Mouse (Mus musculus): ENCODE data around the gene Krt33a. TPM values are rescaled to one million over a fixed set of nuclear protein-coding genes. Genes with fewer than 3 reads are reported as not detected.

Gene Krt33a
- total RNA-seq (2021) = not detected
- long read RNA-seq, experiment 1 = 0 reads
- long read RNA-seq, experiment 2 = 0 reads

DNA sequence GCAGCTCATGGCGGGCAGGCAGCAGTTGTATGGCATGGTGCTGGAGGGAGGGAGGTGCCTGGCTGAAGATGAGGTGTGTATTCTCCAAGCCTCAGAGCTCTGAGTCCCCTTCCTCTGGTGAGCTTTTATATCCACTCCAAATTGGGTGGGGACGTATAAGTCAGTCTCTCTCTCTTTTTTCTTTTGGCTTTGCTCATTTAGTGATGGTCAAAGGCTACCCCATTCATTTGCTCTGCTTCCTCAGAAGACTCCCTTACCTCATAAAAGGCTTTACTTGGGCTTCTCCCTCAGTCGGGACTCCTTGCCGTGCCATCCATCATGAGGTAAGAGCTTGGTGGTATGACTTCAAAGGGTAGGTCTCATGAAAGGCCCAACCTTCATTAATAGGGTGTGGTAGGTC is at the start of gene Krt33a:
Krt33a (minus strand) TSS at position 101 of the 400 bp plus-strand sequence.
- DNase-seq = no peak

DNA sequence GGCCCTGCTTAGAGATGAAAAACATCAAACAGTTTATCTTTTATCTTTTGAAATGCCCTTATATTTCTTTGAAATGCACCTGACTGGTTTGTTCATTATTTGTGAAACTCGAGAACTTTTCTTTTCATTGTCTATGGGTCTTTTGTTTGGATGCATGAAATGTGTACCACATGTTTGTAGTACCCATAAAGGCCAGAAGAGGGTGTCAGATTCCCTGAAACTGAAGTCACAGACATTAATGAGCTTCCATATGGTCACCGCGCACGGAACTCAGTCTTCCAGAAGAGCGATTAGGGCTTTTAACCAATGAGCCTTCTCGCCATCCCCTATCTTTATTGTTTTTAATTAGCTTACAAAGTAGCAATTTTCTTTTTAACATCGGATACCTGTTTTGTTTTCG is 42.9 kb upstream of the Krt33a start:
- DNase-seq = no peak

DNA sequence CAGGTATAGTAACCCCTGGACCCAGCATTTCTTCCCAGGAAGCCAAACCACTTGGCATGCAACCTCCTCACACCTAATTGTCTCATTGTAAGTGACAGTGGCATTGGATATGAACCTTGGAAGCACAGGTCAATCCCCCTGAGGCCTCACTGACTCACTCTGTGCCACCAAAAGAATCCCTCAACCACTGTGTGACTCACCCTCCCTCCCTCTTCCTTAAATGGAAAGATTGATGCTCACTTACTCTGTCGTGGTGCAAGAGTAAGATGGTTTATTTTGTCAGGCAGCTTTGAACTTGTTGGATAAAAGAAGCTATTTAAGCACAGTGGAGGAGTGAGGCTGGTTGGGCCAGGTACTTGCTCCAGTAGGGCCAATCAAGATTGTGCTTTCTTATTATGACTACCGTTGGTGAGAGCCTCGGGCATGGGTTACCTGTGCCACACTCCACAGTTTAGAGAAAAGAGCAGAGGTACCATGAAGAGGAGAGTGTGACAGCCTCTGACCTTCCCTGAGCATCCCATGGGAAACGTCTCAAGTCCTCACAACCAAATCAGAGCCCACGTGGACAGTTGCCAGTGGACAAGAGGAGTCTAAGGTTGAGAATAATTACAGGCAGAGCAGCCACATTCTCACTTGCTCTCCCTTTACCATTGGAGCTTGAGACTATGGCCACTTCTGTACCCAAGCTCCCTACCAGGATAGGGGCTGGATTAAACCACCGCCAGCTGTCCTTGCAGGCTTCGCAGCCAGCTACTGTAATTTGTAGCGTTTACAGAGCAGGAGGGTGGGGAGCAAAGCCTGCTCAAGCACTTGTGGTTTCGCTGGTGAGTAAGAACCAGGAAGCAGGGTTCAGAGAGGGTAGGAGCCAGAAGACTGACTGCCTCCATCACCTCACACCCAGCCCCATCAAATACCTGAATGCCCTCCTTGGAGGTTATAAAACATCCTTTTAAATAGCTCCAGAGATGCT is 40.0 kb upstream of the Krt33a start:
- DNase-seq = no peak

DNA sequence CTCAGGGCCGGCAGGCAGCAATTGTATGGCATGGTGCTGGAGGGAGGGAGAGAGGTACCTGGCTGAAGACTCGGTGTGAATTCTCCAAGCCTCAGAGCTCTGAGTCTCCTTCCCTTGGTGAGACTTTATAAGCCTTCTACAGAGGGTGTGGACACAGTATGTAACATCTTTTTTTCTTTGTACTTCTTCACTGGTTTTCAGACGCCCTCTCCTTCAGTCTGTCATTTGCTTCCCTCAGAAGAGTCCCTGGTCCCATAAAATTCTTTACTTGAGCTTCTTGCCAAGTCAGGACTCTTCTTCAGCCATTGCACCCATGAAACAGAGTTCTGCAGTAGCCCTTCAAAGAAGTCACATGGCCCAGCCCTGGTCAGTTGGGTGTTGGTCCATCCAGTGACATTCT is 34.4 kb upstream of the Krt33a start, which contains the start of gene Krt31:
Krt31 (minus strand) TSS at position 101 of the 400 bp plus-strand sequence.
- no peak for DNase-seq

DNA sequence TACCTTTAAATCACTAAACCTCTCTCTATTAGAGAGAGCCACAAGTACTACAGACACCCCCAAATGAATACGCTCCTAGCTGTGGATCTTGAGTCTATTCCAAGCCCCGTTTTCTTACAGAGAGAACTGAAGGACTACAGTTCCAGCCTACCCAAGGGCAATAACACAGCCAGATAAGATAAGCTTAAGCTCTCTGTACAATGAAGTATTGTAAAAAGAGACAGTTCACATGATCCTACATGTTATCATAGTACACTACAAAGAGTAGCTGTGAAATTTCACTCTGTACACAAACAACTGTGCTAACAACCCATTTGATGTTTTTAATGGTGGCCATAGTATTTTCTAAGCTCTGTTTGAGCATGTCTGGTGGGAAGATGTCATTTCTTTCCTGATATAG is 31.2 kb upstream of the Krt33a start:
- DNase-seq = no peak

DNA sequence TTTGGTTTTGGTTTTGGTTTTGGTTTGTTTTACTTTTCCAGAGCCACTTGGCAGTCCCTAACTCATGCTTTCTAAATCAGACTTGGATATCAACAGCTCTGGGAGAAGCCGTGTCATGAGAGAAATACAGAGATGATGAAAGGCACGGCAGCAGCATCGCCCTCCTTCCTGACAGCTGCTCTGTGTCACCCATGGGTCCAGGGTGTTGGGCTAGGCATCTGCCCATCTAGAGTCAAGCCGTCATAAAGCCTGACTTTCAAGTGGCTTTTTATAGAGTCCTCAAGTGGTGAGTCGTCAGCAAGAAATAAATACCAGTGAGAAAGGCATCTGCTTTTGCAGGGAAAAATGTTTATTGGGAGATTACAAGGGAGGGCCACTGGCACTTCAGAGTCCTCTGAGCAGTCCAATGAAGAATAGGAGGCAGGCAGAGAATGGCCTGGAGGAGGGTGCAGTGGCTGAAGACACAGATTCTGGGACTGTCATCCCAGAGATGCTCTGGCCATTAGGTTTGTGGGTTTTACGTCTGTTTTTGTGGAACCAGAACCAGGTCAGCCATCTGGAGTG is 30.4 kb upstream of the Krt33a start:
- DNase-seq = no peak

DNA sequence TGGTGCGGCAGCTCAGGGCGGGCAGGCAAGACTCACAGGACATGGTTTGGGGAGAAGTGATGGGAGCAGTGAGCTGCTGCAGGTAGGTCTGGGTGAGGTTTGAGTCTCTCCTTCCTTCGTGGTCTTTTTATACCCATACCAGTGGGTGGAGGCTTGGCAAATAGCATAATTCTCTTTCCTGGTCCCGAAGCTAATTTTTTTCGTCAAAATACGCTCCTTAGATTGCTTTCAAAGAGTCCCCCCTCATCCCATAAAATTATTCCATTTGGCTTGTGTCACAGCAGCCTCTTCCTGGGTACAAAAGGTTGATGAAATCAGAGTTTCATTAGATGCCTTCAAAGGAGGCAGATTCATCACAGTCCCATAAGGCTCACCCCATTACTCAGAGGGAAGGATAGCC is 25.4 kb upstream of the Krt33a start, which contains the start of gene Krt34:
Krt34 (minus strand) TSS at position 101 of the 400 bp plus-strand sequence.
- no peak for DNase-seq

DNA sequence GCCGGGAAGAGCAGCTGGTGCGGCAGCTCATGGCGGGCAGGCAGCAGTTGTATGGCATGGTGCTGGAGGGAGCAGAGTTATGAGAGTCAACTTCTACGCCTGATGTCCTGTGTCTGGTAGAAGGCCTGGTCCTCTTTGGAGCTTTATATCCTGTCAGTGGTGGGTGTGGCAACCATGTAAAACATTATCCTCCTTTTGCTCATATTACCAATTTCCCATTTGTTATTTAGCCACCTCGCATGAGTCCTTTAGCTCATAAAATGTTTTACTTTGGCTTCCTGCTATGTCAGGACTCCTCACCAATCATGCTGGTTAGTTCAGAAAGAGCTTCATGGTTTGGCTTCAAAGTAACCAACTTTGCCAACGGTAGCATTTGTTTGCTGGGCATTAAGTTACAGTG is 13.8 kb upstream of the Krt33a start, which contains the start of gene Krt33b:
Krt33b (minus strand) TSS at position 101 of the 400 bp plus-strand sequence.
- DNase-seq = no peak

DNA sequence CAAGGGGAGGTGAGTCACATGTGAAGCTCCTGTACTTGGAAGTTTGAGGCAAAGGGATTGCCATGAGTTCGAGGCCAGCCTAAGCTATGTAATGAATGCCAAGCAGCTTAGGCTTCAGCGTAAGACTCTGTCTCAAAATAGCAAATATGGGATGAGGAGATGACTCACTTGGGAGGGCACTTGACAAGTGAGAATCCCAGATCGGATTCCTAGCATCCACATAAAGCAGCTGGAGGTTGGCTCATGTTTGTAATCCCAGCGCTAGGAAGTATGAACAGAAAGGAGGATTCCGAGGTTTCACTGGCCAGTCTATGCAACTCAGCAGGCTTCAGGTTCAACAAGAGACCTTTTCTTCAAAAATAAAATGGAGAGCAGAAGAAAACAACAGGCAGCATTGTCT is 5.4 kb upstream of the Krt33a start:
- DNase-seq = no peak

DNA sequence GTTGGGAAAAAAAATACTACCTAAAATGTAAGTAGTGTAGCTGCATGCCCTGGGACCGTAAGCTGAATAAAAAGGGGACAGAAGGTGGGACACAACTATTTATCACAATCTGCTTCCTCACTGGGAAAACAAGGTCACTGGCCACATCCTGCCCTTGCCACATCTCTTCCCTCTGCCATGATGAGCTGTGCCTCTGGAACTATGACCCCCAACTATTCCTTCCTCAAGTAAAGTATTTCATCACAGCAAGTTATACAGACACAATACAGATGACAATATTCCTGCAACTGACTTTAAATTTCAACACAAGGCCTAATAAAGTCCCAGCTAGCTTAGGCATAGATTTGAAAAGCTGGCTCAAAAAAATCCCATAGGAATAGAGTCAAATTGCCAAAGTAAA is 3.5 kb upstream of the Krt33a start:
- no peak for DNase-seq

DNA sequence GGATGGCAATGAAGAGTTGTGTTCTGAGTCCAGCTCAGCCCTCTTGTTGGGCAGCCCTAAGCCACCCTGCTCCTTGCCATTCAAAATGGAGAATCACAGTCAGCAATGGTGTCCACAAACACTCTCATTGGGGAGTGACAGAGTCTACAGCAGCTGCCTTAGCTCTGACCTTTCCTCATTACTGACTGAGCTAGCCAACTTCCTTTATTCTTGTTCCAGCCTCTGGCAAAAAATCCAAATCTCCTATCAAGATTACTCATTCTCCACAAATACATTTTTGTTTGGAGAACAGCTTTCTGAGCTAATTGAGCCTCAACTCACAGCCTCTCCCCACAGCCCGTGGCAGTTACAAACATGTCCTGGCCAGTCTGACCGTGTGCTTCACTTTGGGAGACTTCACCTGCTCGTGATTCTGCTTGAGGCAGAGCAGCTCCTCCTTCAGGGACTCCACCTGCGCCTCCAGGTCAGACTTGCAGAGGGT is 2.3 kb downstream of the Krt33a start:
- DNase-seq = no peak

DNA sequence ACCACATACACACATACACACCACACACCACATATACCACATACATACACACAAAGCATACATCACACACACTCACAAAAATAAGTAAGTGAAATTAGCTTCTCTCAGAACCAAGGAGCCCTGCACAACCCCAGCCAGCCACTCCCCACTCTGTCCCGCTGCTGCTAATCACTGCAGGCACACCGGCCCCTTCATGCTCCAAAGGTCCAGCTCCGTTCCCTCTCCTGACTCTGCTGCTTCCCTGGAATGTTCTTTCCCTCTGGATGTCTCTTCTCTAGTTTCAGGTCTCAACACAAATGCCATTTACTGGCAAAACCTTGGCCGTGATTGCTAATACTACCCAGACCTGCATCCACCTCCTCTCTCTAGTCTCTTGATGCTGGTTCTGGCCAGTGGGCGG is 5.3 kb downstream of the Krt33a start:
- no peak for DNase-seq

DNA sequence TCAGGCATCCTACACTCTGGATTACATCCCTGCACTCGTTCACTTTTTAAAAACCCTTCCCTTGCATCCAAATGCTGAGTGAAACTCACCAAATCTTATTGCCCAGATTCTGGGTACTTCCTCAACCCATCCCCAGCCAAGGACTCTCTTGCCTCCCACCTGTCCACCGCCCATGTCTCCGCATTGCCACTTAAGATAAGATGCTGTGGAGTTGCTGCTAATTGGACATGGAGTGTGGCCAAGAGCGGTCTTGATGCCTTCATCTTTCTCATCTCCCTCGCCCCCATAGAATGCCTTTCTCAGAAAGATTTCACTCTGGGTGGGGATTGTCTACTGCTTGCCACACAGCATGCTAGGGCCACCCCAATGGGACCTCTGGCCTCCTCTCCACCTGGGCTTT is 7.7 kb downstream of the Krt33a start:
- no peak for DNase-seq

DNA sequence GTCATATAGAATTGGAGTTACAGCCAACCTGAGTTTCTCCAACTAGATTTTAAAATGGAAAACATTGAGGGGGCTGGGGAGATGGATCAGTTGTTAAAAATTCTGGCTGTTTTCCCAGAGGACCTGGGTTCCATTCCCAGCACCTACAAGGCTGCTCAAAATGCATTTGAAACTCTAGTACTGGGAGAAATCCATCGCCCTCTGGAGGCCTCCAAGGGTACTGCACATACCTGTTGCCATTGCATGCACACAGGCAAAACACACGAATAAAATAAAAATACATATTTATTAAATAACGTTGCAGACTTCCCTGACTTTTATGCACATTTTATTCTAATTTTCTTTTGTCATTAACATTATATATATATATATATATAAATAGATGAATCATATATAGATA is 9.4 kb downstream of the Krt33a start:
- DNase-seq = no peak

DNA sequence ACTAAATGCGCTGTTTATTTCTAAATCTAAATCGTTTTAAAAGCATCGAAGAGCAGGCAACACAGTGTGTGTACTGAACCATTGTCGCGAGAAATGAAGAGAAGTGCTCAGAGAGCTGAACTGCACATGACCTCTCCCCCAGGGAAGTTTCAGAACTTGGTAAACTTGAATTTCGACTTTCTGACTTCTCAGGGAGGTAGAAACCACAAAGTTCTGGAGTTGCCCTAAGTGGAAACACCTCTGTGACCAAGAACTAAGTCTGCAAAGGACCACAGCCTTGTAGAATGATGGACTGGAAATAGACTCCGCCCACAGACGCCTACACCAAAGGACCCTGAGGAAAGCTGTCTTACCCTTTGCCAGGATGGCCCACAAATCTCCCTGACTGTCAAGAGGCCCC is 10.1 kb downstream of the Krt33a start:
- no peak for DNase-seq

DNA sequence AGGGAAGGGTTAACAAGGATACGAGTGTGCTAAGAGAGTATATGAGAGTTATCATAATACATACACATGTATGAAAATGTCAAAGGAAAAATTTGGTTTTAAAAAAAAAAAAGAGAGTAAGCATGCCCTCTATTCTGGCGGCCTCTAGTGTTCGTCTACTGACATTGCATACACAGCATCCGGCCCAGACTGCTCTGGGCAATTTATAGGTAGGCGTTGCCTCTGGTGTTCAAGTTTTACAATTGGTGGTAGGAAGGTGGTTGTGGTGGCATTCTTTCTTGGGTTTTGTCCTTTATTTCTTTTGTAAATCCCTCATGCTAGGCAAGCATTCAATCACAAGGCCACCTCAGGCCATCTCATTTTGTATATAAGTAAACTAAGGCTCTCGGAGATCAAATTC is 11.2 kb downstream of the Krt33a start:
- peak; percentile 36 for DNase-seq

DNA sequence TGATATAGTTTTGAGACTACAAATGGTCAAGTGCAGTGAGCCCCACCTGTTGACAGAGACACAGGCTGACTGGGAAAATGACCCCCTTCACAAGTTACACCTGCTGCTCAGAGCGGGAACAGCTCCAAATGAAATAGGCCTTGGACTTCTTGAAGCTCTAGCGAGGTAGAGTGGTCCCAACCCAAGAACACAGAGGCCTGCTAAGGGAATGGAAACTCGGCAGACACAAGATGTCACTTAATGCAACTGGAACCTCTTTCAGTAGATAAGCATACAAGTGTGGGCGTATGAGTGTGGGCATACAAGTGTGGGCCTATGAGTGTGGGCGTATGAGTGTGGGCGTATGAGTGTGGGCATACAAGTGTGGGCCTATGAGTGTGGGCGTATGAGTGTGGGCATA is 16.9 kb downstream of the Krt33a start:
- no peak for DNase-seq

DNA sequence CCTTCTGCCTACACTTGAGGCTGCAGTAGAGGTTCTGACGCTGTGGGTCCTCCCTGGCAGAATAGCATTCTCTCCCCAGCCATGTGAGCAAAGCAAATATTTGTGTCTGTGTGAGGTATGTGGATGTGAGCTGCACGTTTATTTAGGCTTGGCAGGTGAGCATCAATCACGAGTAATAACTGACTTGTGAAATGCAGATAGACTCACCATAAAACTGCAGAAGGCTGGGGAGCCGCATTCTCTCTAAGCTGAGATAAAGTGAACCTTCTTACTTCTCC is 21.7 kb downstream of the Krt33a start:
- DNase-seq = no peak

DNA sequence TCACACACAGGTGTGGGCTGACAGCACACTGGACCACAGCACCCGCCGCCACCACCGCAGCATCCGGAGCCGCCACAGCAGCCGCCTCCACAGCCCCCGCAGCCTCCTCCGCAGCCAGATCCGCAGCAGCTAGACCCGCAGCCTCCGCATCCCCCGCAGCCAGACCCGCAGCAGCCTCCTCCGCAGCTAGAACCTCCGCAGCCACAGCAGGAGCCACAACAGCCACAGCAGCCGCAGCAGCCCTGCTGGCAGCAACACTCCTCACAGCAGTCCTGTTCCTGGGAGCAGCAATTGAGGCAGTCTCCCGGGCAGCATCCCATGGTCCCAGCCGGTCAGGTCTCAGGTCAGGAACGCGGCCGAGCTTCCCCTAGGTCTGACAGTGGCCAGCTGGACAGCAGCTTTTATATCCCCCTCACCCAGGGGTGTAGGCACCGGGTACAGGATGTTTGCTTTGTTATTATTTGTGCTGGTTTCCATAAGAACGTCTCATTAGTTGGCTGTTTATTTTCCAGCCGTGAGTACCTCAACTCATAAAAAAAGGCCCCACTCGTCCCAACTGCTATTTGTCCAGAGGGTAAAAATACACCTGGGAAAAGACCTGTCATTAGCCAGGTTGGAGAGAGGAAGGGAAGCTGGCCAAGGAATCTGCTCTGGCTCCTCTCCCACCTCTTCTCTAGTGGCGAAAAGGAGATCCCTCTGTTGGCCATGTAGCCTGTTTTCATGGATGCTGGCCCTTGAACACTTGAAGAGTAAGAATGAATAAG is 22.2 kb downstream of the Krt33a start, which contains the start of gene Krtap17-1:
Krtap17-1 (minus strand) TSS at position 375 of the 764 bp plus-strand sequence.
- no peak for DNase-seq

DNA sequence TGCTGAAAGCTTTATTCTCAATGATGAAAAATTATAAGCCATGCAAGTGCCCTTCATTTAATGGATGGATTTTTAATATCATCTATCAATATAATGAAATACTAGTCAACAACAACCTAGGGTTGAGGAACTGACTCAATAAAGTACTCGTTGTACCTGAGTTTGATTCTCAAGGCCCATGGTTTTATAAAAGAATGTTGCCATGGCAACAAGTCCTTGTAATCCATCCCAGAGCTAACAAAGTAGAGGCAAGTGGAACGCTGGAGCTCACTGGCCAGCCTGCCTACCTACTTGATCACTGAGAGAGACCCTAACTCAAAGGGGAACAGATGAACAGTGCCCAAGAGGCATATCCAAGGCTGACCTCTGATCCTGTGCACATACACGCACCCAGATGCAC is 25.4 kb downstream of the Krt33a start:
- no peak for DNase-seq

DNA sequence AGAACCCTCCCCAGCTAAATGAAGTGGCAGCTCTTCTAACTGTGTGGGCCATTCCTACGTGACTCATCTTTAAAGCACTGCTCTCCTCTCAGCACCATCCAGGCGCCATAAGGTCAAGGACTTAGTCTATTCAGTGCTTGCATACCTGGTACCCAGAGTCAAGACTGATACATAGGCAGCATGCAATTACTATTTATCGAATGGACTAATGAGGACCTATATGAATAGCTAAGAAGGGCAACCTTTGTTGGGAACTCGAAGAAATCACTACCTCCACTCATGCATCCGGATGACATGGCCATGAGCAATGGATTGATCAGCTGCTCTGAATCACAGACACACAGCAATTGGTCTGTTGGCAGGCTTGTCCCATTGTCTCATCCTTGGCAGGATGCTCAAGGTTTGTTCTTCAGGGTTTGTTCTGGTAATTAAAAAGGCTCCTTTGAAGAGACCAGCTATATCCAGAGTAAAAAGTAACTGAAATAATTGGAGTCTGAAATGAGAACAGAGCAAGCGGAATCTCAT is 26.1 kb downstream of the Krt33a start:
- DNase-seq = no peak

DNA sequence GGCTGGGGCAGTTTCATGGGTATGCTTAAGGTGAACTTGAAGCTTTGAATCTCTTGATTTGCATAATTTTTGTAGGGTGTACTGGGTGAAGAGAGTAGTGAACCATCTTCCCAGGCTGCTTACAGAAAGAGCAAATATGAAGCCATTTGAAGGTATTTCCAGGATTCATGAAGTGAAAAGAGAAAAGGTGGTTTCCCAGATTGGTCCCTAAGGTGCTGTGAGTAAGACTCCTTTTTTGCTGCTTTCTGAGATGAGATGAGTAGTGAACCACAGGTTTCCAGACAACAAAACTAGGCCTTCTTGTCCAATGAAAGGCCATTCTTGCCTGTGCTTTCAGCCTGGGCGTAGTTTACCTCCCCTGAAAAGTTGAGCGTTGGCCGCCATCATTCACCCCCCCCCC is 27.5 kb downstream of the Krt33a start:
- no peak for DNase-seq

Data from gastrocnemius, postnatal 10 days (tissue).